Mouse (Mus musculus) T-cell, adult 66 days (primary cell): ENCODE results near the gene Olfr1106. TPM values are rescaled to one million over a fixed set of nuclear protein-coding genes. Genes with fewer than 3 reads are reported as not detected.

Experiments
- total RNA-seq, 2 experiments: library from RNA; stranded (reverse); gene quantifications; 3 replicates in 1 of 2; 4 replicates in 1 of 2; pipeline ENCODE4 v1.2.4; 2023

Gene Olfr1106
- total RNA-seq, result not detected

DNA sequence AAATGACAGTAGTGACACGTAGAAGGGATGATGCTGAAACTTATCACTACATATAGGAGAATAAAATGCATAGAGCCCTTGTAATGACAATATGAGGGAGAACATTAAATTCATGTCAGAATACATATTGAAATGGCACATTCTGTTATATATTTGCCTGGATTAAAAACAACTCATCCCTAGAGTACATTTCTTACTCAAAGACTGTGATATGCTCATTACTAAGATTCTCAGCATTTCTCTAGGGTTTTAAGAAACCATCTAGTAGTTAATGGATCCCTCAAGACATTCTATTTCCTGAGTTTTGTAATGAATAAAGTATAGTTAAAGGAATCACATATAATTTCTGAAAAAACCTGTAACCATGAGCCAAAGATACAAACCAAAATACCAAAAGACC is at the start of gene Olfr1106:
Gene Olfr1106 (minus strand): TSS at position 101 of the 400 bp plus-strand sequence.

DNA sequence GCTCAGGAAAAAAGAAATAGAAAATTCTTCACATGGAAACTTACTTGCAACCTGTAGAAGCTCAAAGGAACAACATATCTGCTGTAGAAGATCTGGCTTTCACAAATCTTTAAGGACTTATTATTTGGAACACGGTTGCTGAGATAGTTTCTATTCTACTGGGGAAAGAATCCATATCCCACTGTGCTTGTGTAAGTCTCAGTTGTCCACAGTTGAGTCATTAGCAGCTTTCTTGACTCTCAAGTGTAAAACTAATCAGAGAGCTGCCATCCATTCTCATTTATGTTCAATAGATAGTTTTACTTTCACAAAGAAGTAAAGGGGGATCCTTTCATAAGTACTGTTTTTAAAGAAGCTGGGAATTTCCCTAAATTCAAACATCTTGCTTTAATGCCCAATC is 43.8 kb upstream of the Olfr1106 start, which contains the start of gene Olfr1109:
Gene Olfr1109 (minus strand): TSS at position 101 of the 400 bp plus-strand sequence.

DNA sequence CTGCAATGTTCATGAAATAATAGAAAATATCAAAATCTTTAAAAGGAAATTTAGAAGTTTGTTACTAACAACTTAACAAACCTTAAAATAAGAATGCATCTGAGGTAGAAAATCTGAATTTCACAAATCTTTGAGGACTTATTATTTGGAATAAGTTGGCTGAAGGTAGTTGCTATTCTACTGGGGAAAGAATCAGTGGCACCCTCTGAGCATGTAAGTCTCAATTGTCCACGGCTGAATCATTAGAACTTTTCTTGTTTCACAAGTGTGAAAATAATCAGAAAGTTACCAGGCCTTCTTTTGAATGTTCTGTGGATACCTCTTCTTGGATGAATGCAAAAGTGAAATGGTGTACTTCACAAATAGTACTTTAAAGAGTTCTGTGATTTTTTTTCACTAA is 23.6 kb upstream of the Olfr1106 start, which contains the start of gene Olfr1107:
Gene Olfr1107 (minus strand): TSS at position 101 of the 400 bp plus-strand sequence.

DNA sequence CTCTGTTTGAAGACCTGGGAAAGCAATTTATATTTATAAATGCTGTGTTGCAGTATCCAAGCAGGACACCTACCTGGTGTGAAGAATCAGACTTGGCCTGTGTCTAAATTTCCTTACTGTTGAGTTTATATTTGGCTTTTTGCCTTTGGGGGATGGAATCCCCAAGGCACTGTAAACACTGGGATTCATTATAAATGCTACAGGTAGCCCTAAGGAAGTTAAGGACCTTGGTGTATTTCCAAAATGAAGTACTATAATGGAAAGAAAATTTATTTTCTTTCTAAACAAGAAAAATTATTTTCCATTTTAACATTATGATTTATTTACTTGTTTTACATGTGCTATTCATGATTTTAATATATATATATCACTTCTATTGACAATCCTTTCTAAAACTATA is 15.6 kb downstream of the Olfr1106 start, which contains the start of gene Olfr1105:
Gene Olfr1105 (minus strand): TSS at position 101 of the 400 bp plus-strand sequence.

DNA sequence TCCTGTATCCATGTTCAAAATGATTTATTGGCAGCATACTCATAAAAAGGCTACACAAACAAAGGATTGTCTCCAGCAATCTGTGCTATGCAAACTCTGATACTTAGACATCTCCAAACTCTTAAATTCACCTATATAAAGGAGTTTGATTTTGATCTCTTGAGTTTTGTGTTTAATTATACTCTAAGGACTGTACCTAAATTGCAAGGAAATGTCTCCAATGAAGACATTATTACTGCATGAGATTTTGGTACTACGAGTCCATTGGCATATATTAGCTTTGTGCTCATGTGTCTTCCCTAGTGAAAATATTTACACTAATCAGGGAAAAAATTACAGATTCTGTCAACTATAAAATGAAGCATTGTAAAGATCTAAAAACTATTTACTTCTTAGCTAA is 25.1 kb downstream of the Olfr1106 start, which contains the start of gene Olfr1104:
Gene Olfr1104 (minus strand): TSS at position 101 of the 400 bp plus-strand sequence.

DNA sequence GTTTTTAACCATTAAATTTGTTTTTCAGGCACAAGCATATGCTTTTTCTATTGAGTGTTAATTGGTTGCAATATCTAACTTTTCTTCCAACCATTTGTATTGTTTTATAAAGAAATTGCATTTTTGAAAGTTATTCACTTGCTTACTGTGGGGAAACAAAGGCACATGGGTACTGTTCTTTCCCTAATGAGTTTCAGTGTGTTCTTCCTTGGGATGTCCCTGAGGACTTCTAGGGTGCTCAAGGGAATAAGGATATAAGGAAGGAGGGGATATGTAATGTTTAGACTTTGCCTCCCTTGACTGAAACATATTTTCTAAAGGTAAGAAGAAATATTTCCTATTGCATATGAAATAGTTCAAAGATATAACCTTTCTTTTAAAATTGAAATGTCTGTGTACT is 54.0 kb downstream of the Olfr1106 start, which contains the start of gene Olfr1102:
Gene Olfr1102 (plus strand): TSS at position 301 of the 400 bp plus-strand sequence.

Other genes with a start within 250 kb of the Olfr1106 start
- not detected for gene Olfr141, start 242.3 kb downstream of the Olfr1106 start, total RNA-seq
- gene Olfr1094, start 227.6 kb downstream of the Olfr1106 start, total RNA-seq, result not detected
- not detected for gene Olfr1095, start 200.6 kb downstream of the Olfr1106 start, total RNA-seq
- gene Gm13723, start 177.5 kb downstream of the Olfr1106 start, total RNA-seq, result not detected
- not detected for gene Olfr1097, start 160.1 kb downstream of the Olfr1106 start, total RNA-seq
- gene Olfr1098, start 127.7 kb downstream of the Olfr1106 start, total RNA-seq, result not detected
- gene Olfr1099, start 91.6 kb downstream of the Olfr1106 start, total RNA-seq, result not detected
- gene Olfr1100, start 72.3 kb downstream of the Olfr1106 start, total RNA-seq, result not detected
- gene Olfr1101, start 61.1 kb downstream of the Olfr1106 start, total RNA-seq, result not detected
- not detected for gene Olfr1102, start 53.9 kb downstream of the Olfr1106 start, total RNA-seq
- gene Olfr1104, start 25.2 kb downstream of the Olfr1106 start, total RNA-seq, result not detected
- not detected for gene Olfr1105, start 15.7 kb downstream of the Olfr1106 start, total RNA-seq
- not detected for gene Olfr1107, start 23.5 kb upstream of the Olfr1106 start, total RNA-seq
- not detected for gene Olfr1109, start 43.7 kb upstream of the Olfr1106 start, total RNA-seq
- not detected for gene Olfr259, start 62.3 kb upstream of the Olfr1106 start, total RNA-seq
- gene Olfr1110, start 88.0 kb upstream of the Olfr1106 start, total RNA-seq, result not detected
- not detected for gene Olfr1111, start 100.4 kb upstream of the Olfr1106 start, total RNA-seq
- not detected for gene Olfr1112, start 135.5 kb upstream of the Olfr1106 start, total RNA-seq
- not detected for gene Olfr1113, start 156.7 kb upstream of the Olfr1106 start, total RNA-seq
- gene Olfr1115, start 195.7 kb upstream of the Olfr1106 start, total RNA-seq, result not detected
- gene Olfr1116, start 215.3 kb upstream of the Olfr1106 start, total RNA-seq, result not detected